Mouse (Mus musculus): ENCODE measurements around the gene 4933424G06Rik. TPM values are rescaled to one million over a fixed set of nuclear protein-coding genes. Genes with fewer than 3 reads are reported as not detected.

The 4933424G06Rik gene
- polyA plus RNA-seq, 1 experiment from 2014 or later = 0.11 TPM

- ATAC-seq (replicated peaks; ENCODE audit: low FRiP score, low read depth) = no peak
- H3K9ac ChIP-seq (ENCODE audit: low read depth, low read length) = no peak overlapping the region
- DNase-seq (ENCODE audit: low spot score) = no peak
- H3K36me3 ChIP-seq (ENCODE audit: insufficient read depth, low read length) = peaks cover 21% of the 10 kb centered on the region
- no peak overlapping the region for H3K27ac ChIP-seq
- H3K9me3 ChIP-seq (replicated peaks; ENCODE audit: low read length) = no peaks in the 10 kb centered on the region
- no peak overlapping the region for H3K4me3 ChIP-seq (replicated peaks; ENCODE audit: low read depth, low read length)
- TF ChIP-seq CTCF (IDR thresholded peaks at IDR 0.05; ENCODE audit: low read depth) = no peak
- no peak overlapping the region for H3K4me2 ChIP-seq (ENCODE audit: low read length)
- no peaks in the 10 kb centered on the region for H3K27me3 ChIP-seq (ENCODE audit: insufficient read depth, low read length)
- H3K4me1 ChIP-seq (replicated peaks; ENCODE audit: insufficient read depth, low read length) = 0 out of 2 replicates have a peak, but pooled peaks cover 4% of the 10 kb centered on the region
- WGBS = 80% methylated on average over 8 of the region's 8 CpGs
Measured at GRCm38 (mm10) chr1:36789416-36789815, 79.5 kb downstream of the 4933424G06Rik start.

GRCm38 (mm10) chr1:36796711-36797110 is 86.8 kb downstream of the 4933424G06Rik start:
- WGBS = 72% methylated on average over 7 of the region's 7 CpGs
- no peak for DNase-seq (ENCODE audit: low spot score)

GRCm38 (mm10) chr1:36797481-36797880 is 87.5 kb downstream of the 4933424G06Rik start:
- Histone ChIP-seq H3K9me3 (replicated peaks; ENCODE audit: low read length) (no peaks in the 10 kb centered on the region), H3K4me2 (ENCODE audit: low read length) (no peak overlapping the region), H3K27ac (no peak overlapping the region), H3K9ac (ENCODE audit: low read depth, low read length) (no peak overlapping the region), H3K27me3 (ENCODE audit: insufficient read depth, low read length) (no peaks in the 10 kb centered on the region), H3K4me1 (replicated peaks; ENCODE audit: insufficient read depth, low read length) (no peaks in the 10 kb centered on the region), H3K4me3 (replicated peaks; ENCODE audit: low read depth, low read length) (no peak overlapping the region), H3K36me3 (ENCODE audit: insufficient read depth, low read length) (peaks cover 76% of the 10 kb centered on the region)
- ATAC-seq (replicated peaks; ENCODE audit: low FRiP score, low read depth) (no peak), DNase-seq (ENCODE audit: low spot score) (peak; percentile 12)
- WGBS = 60% methylated on average over 10 of the region's 10 CpGs
- no peak for TF ChIP-seq CTCF (IDR thresholded peaks at IDR 0.05; ENCODE audit: low read depth)

More at GRCm38 (mm10) chr1:36796711-36797110, 86.8 kb downstream of the 4933424G06Rik start:
- ATAC-seq (replicated peaks; ENCODE audit: low FRiP score, low read depth) = no peak; the same call in 1 of the 2 replicates
- TF ChIP-seq CTCF (IDR thresholded peaks at IDR 0.05; ENCODE audit: low read depth) = no peak
- no peaks in the 10 kb centered on the region for H3K9me3 ChIP-seq (replicated peaks; ENCODE audit: low read length)
- H3K36me3 ChIP-seq (ENCODE audit: insufficient read depth, low read length) = peaks cover 77% of the 10 kb centered on the region
- no peak overlapping the region for H3K4me2 ChIP-seq (ENCODE audit: low read length)
- no peak overlapping the region for H3K27ac ChIP-seq
- no peak overlapping the region for H3K4me3 ChIP-seq (replicated peaks; ENCODE audit: low read depth, low read length)
- H3K9ac ChIP-seq (ENCODE audit: low read depth, low read length) = no peak overlapping the region
- H3K27me3 ChIP-seq (ENCODE audit: insufficient read depth, low read length) = no peaks in the 10 kb centered on the region
- no peaks in the 10 kb centered on the region for H3K4me1 ChIP-seq (replicated peaks; ENCODE audit: insufficient read depth, low read length)

GRCm38 (mm10) chr1:36800379-36801011 is 90.5 kb downstream of the 4933424G06Rik start:
- 66% methylated on average over 3 of the region's 3 CpGs for WGBS
- no peak overlapping the region for H3K4me3 ChIP-seq (replicated peaks; ENCODE audit: low read depth, low read length)
- H3K36me3 ChIP-seq (ENCODE audit: insufficient read depth, low read length) = peaks cover 68% of the 10 kb centered on the region
- TF ChIP-seq CTCF (IDR thresholded peaks at IDR 0.05; ENCODE audit: low read depth) = no peak
- no peaks in the 10 kb centered on the region for H3K9me3 ChIP-seq (replicated peaks; ENCODE audit: low read length)
- H3K9ac ChIP-seq (ENCODE audit: low read depth, low read length) = no peak overlapping the region
- no peak for ATAC-seq (replicated peaks; ENCODE audit: low FRiP score, low read depth)
- DNase-seq (ENCODE audit: low spot score) = no peak
- no peak overlapping the region for H3K27ac ChIP-seq
- H3K4me1 ChIP-seq (replicated peaks; ENCODE audit: insufficient read depth, low read length) = no peaks in the 10 kb centered on the region
- H3K27me3 ChIP-seq (ENCODE audit: insufficient read depth, low read length) = no peaks in the 10 kb centered on the region
- no peak overlapping the region for H3K4me2 ChIP-seq (ENCODE audit: low read length)

- WGBS = 74% methylated on average over 9 of the region's 9 CpGs
- Histone ChIP-seq H3K27me3 (ENCODE audit: insufficient read depth, low read length) (no peaks in the 10 kb centered on the region), H3K4me2 (ENCODE audit: low read length) (no peak overlapping the region), H3K4me3 (replicated peaks; ENCODE audit: low read depth, low read length) (no peak overlapping the region), H3K9me3 (replicated peaks; ENCODE audit: low read length) (no peaks in the 10 kb centered on the region), H3K4me1 (replicated peaks; ENCODE audit: insufficient read depth, low read length) (no peaks in the 10 kb centered on the region), H3K27ac (no peak overlapping the region), H3K36me3 (ENCODE audit: insufficient read depth, low read length) (peaks cover 64% of the 10 kb centered on the region), H3K9ac (ENCODE audit: low read depth, low read length) (no peak overlapping the region)
- TF ChIP-seq CTCF (IDR thresholded peaks at IDR 0.05; ENCODE audit: low read depth) = no peak
- ATAC-seq (replicated peaks; ENCODE audit: low FRiP score, low read depth) (no peak), DNase-seq (ENCODE audit: low spot score) (no peak)
Measured at GRCm38 (mm10) chr1:36804259-36804658, 94.3 kb downstream of the 4933424G06Rik start.

- Histone ChIP-seq H3K9ac (ENCODE audit: low read depth, low read length) (no peak overlapping the region), H3K4me2 (ENCODE audit: low read length) (no peak overlapping the region), H3K27me3 (ENCODE audit: insufficient read depth, low read length) (no peaks in the 10 kb centered on the region), H3K27ac (no peak overlapping the region), H3K36me3 (ENCODE audit: insufficient read depth, low read length) (peaks cover 59% of the 10 kb centered on the region), H3K9me3 (replicated peaks; ENCODE audit: low read length) (no peaks in the 10 kb centered on the region), H3K4me3 (replicated peaks; ENCODE audit: low read depth, low read length) (no peak overlapping the region), H3K4me1 (replicated peaks; ENCODE audit: insufficient read depth, low read length) (no peaks in the 10 kb centered on the region)
- WGBS = 93% methylated on average over 4 of the region's 4 CpGs
- no peak for DNase-seq (ENCODE audit: low spot score)
- TF ChIP-seq CTCF (IDR thresholded peaks at IDR 0.05; ENCODE audit: low read depth) = no peak
- no peak for ATAC-seq (replicated peaks; ENCODE audit: low FRiP score, low read depth)
Measured at GRCm38 (mm10) chr1:36804833-36805232, 94.9 kb downstream of the 4933424G06Rik start.

All from kidney, postnatal 0 days (tissue).